Mouse (Mus musculus) heart, adult 2 months (tissue): ENCODE data around the gene Setx.

ENCODE experiments used
- CTCF ChIP-seq: fragments of 200-600 bp; IDR thresholded peaks from 2 replicates; pipeline ENCODE4 v1.8.1; 2022; ENCODE audit warnings: antibody characterized with exemption, mild to moderate bottlenecking, moderate library complexity
- POLR2A ChIP-seq: fragments of 200-500 bp; IDR thresholded peaks from 2 replicates; pipeline ENCODE4 v1.6.1; 2011; ENCODE audit warnings: mild to moderate bottlenecking, low read depth, low read length, control low read depth; ENCODE audit not compliant: insufficient read depth

GRCm38 (mm10) chr2:29181111-29181510, 57.1 kb downstream of the Setx start:
- TF ChIP-seq CTCF, result no peak
- no peak for TF ChIP-seq POLR2A
